Mouse (Mus musculus) CH12.LX (cell line): ENCODE results near the gene Cyp2d10.

Experiments
- CTCF ChIP-seq, 2 experiments: IDR thresholded peaks in 1 of 2; conservative IDR thresholded peaks in 1 of 2; 2 replicates each; pipeline ENCODE4 v1.5.1; 2011 to 2012; ENCODE audit warnings: low read depth in 2 of 2, low read length in 2 of 2, improper control_type of control experiment in 1 of 2, inconsistent platforms in 1 of 2, mild to moderate bottlenecking in 1 of 2, moderate library complexity in 1 of 2
- KAT2A ChIP-seq: IDR thresholded peaks from 2 replicates; pipeline ENCODE4 v1.6.1; 2012; ENCODE audit warnings: low read length, improper control_type of control experiment, inconsistent platforms; ENCODE audit not compliant: insufficient replicate concordance
- MAFK ChIP-seq: IDR thresholded peaks from 2 replicates; pipeline ENCODE4 v1.6.1; 2011; ENCODE audit warnings: low read length, improper control_type of control experiment; ENCODE audit not compliant: insufficient replicate concordance
- POLR2A ChIP-seq: IDR thresholded peaks from 2 replicates; pipeline ENCODE4 v1.6.1; 2011; ENCODE audit warnings: low read depth, mild to moderate bottlenecking, improper control_type of control experiment, low read length
- POLR2AphosphoS2 ChIP-seq: IDR thresholded peaks from 2 replicates; pipeline ENCODE4 v1.6.1; 2011; ENCODE audit warnings: low read depth, low read length, improper control_type of control experiment

- TF ChIP-seq POLR2AphosphoS2 (no peak), CTCF (conservative IDR thresholded peaks at IDR 0.05 in 1 of 2, IDR thresholded peaks at IDR 0.05 in 1 of 2; ENCODE audit: low read depth in 2 of 2, low read length in 2 of 2) (no peak), MAFK (no peak), POLR2A (no peak), KAT2A (no peak)
Measured at GRCm38 (mm10) chr15:82353078-82353744, 53.8 kb downstream of the Cyp2d10 start.
